Mouse (Mus musculus) olfactory bulb, adult 2 months (tissue): Measurements from ENCODE around the gene Cadm4.

Experiments used
- CTCF ChIP-seq: fragments of 200-500 bp; IDR thresholded peaks from 2 replicates; pipeline ENCODE4 v1.5.1; 2012; ENCODE audit warnings: low read depth, mild to moderate bottlenecking, low read length, moderate library complexity; ENCODE audit not compliant: insufficient read depth
- POLR2A ChIP-seq: fragments of 200-500 bp; IDR thresholded peaks from 2 replicates; pipeline ENCODE4 v1.6.1; 2012; ENCODE audit warnings: mild to moderate bottlenecking, low read depth, low read length, moderate library complexity; ENCODE audit not compliant: insufficient read depth

- TF ChIP-seq POLR2A (no peak), CTCF (no peak)
Observed at GRCm38 (mm10) chr7:24439891-24440290, 41.9 kb upstream of the Cadm4 start.
